24 mouse cellular contexts compared by ENCODE assay signal in genomic region chrX:167346440-167346839, GRCm38 (mm10). TPM values are rescaled to one million over a fixed set of nuclear protein-coding genes. Genes with fewer than 3 reads are reported as not detected.
DNase-seq lines count a peak whose midpoint lies in the region; ATAC-seq and TF ChIP-seq lines count a peak whose summit lies in the region.
"Had no signal": no experiment of that assay in that cellular context is flagged by ENCODE, and none has a peak within 500 bp of the region (broad histone marks: within the 10 kb centered on the region; RNA-seq: fewer than 3 reads in every experiment).

No protein-coding gene starts in this region.

- peaks cover 4 to 20% of the 10 kb centered on the region in 2 experiments for H3K36me3 ChIP-seq in CH12.LX (replicated peaks in 1 of 2; ENCODE audit: control insufficient read depth in 1 of 2, insufficient read depth in 1 of 2, low read length in 1 of 2)

- no peak overlapping the region; the same call in 1 of the 2 replicates for H3K4me2 ChIP-seq in CH12.LX (ENCODE audit: insufficient read depth, low read depth, poor library complexity, severe bottlenecking)

- no peak for TF ChIP-seq CTCF in CH12.LX (conservative IDR thresholded peaks at IDR 0.05 in 1 of 2, IDR thresholded peaks at IDR 0.05 in 1 of 2; ENCODE audit: low read depth in 2 of 2, low read length in 2 of 2)
- no peak for TF ChIP-seq CTCF in embryonic fibroblast, embryonic 13.5 days (IDR thresholded peaks at IDR 0.05; ENCODE audit: borderline replicate concordance, insufficient read depth, low read length)

- in situ Hi-C loops in CH12.LX (cut with MboI; ENCODE audit: low pct_ligation_motif_present, low pct_unique_long_range_greater_than_20kb, low sequenced_read_pairs): no loop called here

- dilution Hi-C loops in CH12.LX (cut with MboI; ENCODE audit: extremely low pct_ligation_motif_present, extremely low pct_unique_long_range_greater_than_20kb, low sequenced_read_pairs): no loop called here

- H3K9me3 ChIP-seq in CH12.LX (replicated peaks; ENCODE audit: low read length): no peaks in the 10 kb centered on the region
- H3K9me3 ChIP-seq: G1E had no signal

- TF ChIP-seq RAD21 in CH12.LX (IDR thresholded peaks at IDR 0.05; ENCODE audit: low read depth, low read length): no peak

- H3K4me1 ChIP-seq in CH12.LX (ENCODE audit: control insufficient read depth in 1 of 2, insufficient read depth in 2 of 2): peaks cover 2 to 31% of the 10 kb centered on the region in 2 experiments; a peak in 3 of 4 replicates
- peaks cover 13% of the 10 kb centered on the region; the same call in 1 of the 2 replicates for H3K4me1 ChIP-seq in embryonic fibroblast, embryonic 13.5 days (ENCODE audit: control insufficient read depth, insufficient read depth, low read length)

- no peak overlapping the region for H3K4me3 ChIP-seq in CH12.LX (replicated peaks in 1 of 3; ENCODE audit: low read depth in 2 of 3, low read length in 2 of 3, poor library complexity in 1 of 3)
- H3K4me3 ChIP-seq in embryonic fibroblast, embryonic 13.5 days (ENCODE audit: insufficient read depth, low read length): no peak overlapping the region

- no peaks in the 10 kb centered on the region for H3K27me3 ChIP-seq in CH12.LX (replicated peaks)
- H3K27me3 ChIP-seq: Patski had no signal

- peak; percentile 11 for DNase-seq in 3T3-L1 (ENCODE audit: low read depth, low spot score)
- peak; percentile 43 for DNase-seq in CH12.LX (ENCODE audit: extremely low read depth)
- DNase-seq in embryo, embryonic 10 days (ENCODE audit: low spot score): no peak
- DNase-seq in left cerebral cortex, postnatal 4 days: no peak
- DNase-seq in left cerebral cortex, postnatal 25 days (ENCODE audit: low spot score in 2 of 2): no peak
- DNase-seq: adrenal gland, adult 2 months; adrenal gland, adult 8-10 months; adrenal gland, postnatal 10 days; adrenal gland, postnatal 14 days; adrenal gland, postnatal 25 days; adrenal gland, postnatal 36 days; B cell, adult 2 months; cerebellum, adult 11 months; cerebellum, adult 11-12 months; cerebellum, adult 18-20 months; cerebellum, adult 2 months; cerebellum, adult 8-10 months had no signal

- H3K79me2 ChIP-seq in CH12.LX (replicated peaks; ENCODE audit: control insufficient read depth, extremely low read depth, insufficient read depth, poor library complexity, severe bottlenecking): no peaks in the 10 kb centered on the region

- H3K27ac ChIP-seq in CH12.LX (ENCODE audit: insufficient read depth, low read depth): no peak overlapping the region
- peak overlapping the region; percentile 68; the same call in 1 of the 2 replicates for H3K27ac ChIP-seq in embryonic fibroblast, embryonic 13.5 days (ENCODE audit: insufficient read depth, low read length)

- peak; percentile 76 for TF ChIP-seq EP300 in CH12.LX (IDR thresholded peaks at IDR 0.05; ENCODE audit: low read length)

- intact Hi-C loops in left cerebral cortex, postnatal 4 days (cut with DNase I): no loop called here
- intact Hi-C loops in left cerebral cortex, postnatal 25 days (cut with DNase I): no loop called here

- ATAC-seq in CD4-positive, CD25-positive, alpha-beta regulatory T cell, adult 4 months: peak; percentile 23
- no peak for ATAC-seq in monocyte, adult 5-6 weeks (replicated peaks; ENCODE audit: insufficient number of reproducible peaks, low FRiP score, low TSS enrichment, poor library complexity, severe bottlenecking)
- ATAC-seq: activated CD4-positive, CD25-positive, alpha-beta regulatory T cell, adult 4 months; Patski had no signal

- TF ChIP-seq POLR2A in CH12.LX (IDR thresholded peaks at IDR 0.05; ENCODE audit: low read depth, low read length): no peak
- TF ChIP-seq POLR2A in embryonic fibroblast, embryonic 13.5 days (IDR thresholded peaks at IDR 0.05; ENCODE audit: low read depth, low read length): no peak

- H3K9ac ChIP-seq in CH12.LX (ENCODE audit: insufficient read depth, low read depth): no peak overlapping the region

TF ChIP-seq in CH12.LX, 34 proteins besides CTCF, POLR2A, EP300 and RAD21:
- no peak for TF ChIP-seq NRF1 (IDR thresholded peaks at IDR 0.05; ENCODE audit: low read depth, low read length)
- TF ChIP-seq MEF2A (IDR thresholded peaks at IDR 0.05; ENCODE audit: borderline replicate concordance, low read depth, low read length): peak; percentile 73; the same call in 1 of the 2 replicates
- peak; percentile 64; the same call in 1 of the 2 replicates for TF ChIP-seq JUND (conservative IDR thresholded peaks at IDR 0.05; ENCODE audit: low read depth, low read length)
- TF ChIP-seq NELFE (IDR thresholded peaks at IDR 0.05; ENCODE audit: low read depth, low read length): no peak
- no peak for TF ChIP-seq ZMIZ1 (IDR thresholded peaks at IDR 0.05; ENCODE audit: low read depth, low read length)
- TF ChIP-seq IRF4 (IDR thresholded peaks at IDR 0.05; ENCODE audit: low read depth, low read length): peak; percentile 58; the same call in 1 of the 2 replicates
- TF ChIP-seq E2F4 (IDR thresholded peaks at IDR 0.05; ENCODE audit: insufficient replicate concordance, low read depth, low read length): no peak
- peak; percentile 27; the same call in 1 of the 2 replicates for TF ChIP-seq JUN (IDR thresholded peaks at IDR 0.05; ENCODE audit: insufficient read depth, low read depth, low read length)

RNA-seq across cellular contexts. Expression of gene Tlr7, which starts 16.1 kb away (rescaled TPM):
- 10 to 100 TPM in 1 of 2 experiments, 1 to 10 TPM in 1; 8.7 to 11.5 TPM for polyA plus RNA-seq in CD4-positive, CD25-positive, alpha-beta regulatory T cell, adult 4 months (2017; shearing (Covaris generic))
- total RNA-seq in CH12.LX (2012; rRNA removed) (10.2 and 12.6 TPM in 2 replicates), CH12.LX (2014; rRNA removed) (27.9 and 28.5 TPM in 2 replicates)
- 30.8 and 34.2 TPM in 2 replicates for polyA plus RNA-seq in CH12.LX (2012; ENCODE audit: insufficient read length, low read depth)
- polyA plus RNA-seq in embryonic fibroblast, embryonic 13.5 days (2011; ENCODE audit: insufficient read length, low read depth, missing spikeins): 1.5 TPM in 1 of 2 replicates, not detected in the other
- total RNA-seq in left cerebral cortex, postnatal 4 days (2021): 1 to 10 TPM; 1.0 to 1.6 TPM
- 116 to 144 TPM (median 135 TPM) in 3 replicates for total RNA-seq in monocyte, adult 5-6 weeks (2017)
- 1 to 10 TPM; 3.3 to 3.5 TPM for total RNA-seq in left cerebral cortex, postnatal 25 days (2021)
- total RNA-seq: G1E, MEL had no signal
- polyA plus RNA-seq: G1E, Patski had no signal

RNA-seq across cellular contexts. Expression of gene Prps2, which starts 36.1 kb away (rescaled TPM):
- polyA plus RNA-seq in CD4-positive, CD25-positive, alpha-beta regulatory T cell, adult 4 months (2017; shearing (Covaris generic)): 10 to 100 TPM; 65.9 to 78.1 TPM
- 43.9 and 44.5 TPM in 2 replicates for total RNA-seq in CH12.LX (2012; rRNA removed)
- 73.1 and 74.8 TPM in 2 replicates for total RNA-seq in CH12.LX (2014; rRNA removed)
- 74.3 and 77.5 TPM in 2 replicates for polyA plus RNA-seq in CH12.LX (2012; ENCODE audit: insufficient read length, low read depth)
- 22.9 and 23.1 TPM in 2 replicates for polyA plus RNA-seq in embryonic fibroblast, embryonic 13.5 days (2011; ENCODE audit: insufficient read length, low read depth, missing spikeins)
- total RNA-seq in left cerebral cortex, postnatal 4 days (2021): 10 to 100 TPM; 20.5 to 22.9 TPM
- total RNA-seq in monocyte, adult 5-6 weeks (2017): 18.4 to 30.6 TPM (median 19.4 TPM) in 3 replicates
- total RNA-seq in left cerebral cortex, postnatal 25 days (2021): 10 to 100 TPM; 26.0 to 26.1 TPM
- total RNA-seq: MEL had no signal

Comparison
In these comparisons a context has a peak if more than half of its experiments do, and no peak if none do; other contexts are left out.
1. DNase-seq: peak in 3T3-L1 (single experiment) and CH12.LX (single experiment); none in embryo, embryonic 10 days (single experiment), left cerebral cortex, postnatal 4 days (single experiment) and left cerebral cortex, postnatal 25 days (0 of 2).